23 mouse cellular contexts compared by ENCODE assay signal in genomic region chr5:124515789-124516188, GRCm38 (mm10).
"Had no signal": no experiment of that assay in that cellular context is flagged by ENCODE, and none has a peak within 500 bp of the region (broad histone marks: within the 10 kb centered on the region; RNA-seq: fewer than 3 reads in every experiment).

No protein-coding gene starts in this region.

- DNase-seq: kidney, adult 18-20 months; kidney, adult 9 months; kidney, postnatal 14 days; kidney, postnatal 4 days; layer of hippocampus, postnatal 36 days; liver; lung, adult 18-20 months; lung, postnatal 10 days; retina, postnatal 1 day; right cerebral cortex, postnatal 25 days; spleen, adult 18-20 months; thymus, postnatal 25 days had no signal

- ATAC-seq: intestine, embryonic 16.5 days; liver, embryonic 12.5 days; midbrain, embryonic 13.5 days had no signal

- H3K27ac ChIP-seq: limb, embryonic 10.5 days; limb, embryonic 13.5 days; liver, embryonic 12.5 days; liver, embryonic 15.5 days; lung, embryonic 15.5 days; midbrain, embryonic 10.5 days; midbrain, embryonic 13.5 days; neural tube, embryonic 12.5 days; neural tube, embryonic 15.5 days; stomach, embryonic 15.5 days had no signal

- H3K9ac ChIP-seq: limb, embryonic 13.5 days; liver, embryonic 12.5 days; liver, embryonic 15.5 days; lung, embryonic 15.5 days; midbrain, embryonic 13.5 days; neural tube, embryonic 12.5 days; neural tube, embryonic 15.5 days; stomach, embryonic 15.5 days had no signal

- H3K4me3 ChIP-seq: limb, embryonic 10.5 days; limb, embryonic 13.5 days; liver, embryonic 12.5 days; liver, embryonic 15.5 days; lung, embryonic 15.5 days; midbrain, embryonic 10.5 days; midbrain, embryonic 13.5 days; neural tube, embryonic 12.5 days; neural tube, embryonic 15.5 days; stomach, embryonic 15.5 days had no signal

- H3K36me3 ChIP-seq: liver, embryonic 15.5 days had no signal

- H3K9me3 ChIP-seq: limb, embryonic 10.5 days; liver, embryonic 12.5 days; liver, embryonic 15.5 days; lung, embryonic 15.5 days; midbrain, embryonic 10.5 days; midbrain, embryonic 13.5 days; neural tube, embryonic 12.5 days; neural tube, embryonic 15.5 days; stomach, embryonic 15.5 days had no signal

- H3K4me2 ChIP-seq: limb, embryonic 13.5 days; liver, embryonic 12.5 days; liver, embryonic 15.5 days; lung, embryonic 15.5 days; midbrain, embryonic 13.5 days; neural tube, embryonic 12.5 days; neural tube, embryonic 15.5 days; stomach, embryonic 15.5 days had no signal

- H3K27me3 ChIP-seq: limb, embryonic 13.5 days; liver, embryonic 12.5 days; liver, embryonic 15.5 days; lung, embryonic 15.5 days; midbrain, embryonic 13.5 days; neural tube, embryonic 12.5 days; neural tube, embryonic 15.5 days; stomach, embryonic 15.5 days had no signal

- H3K4me1 ChIP-seq: limb, embryonic 10.5 days; limb, embryonic 13.5 days; liver, embryonic 12.5 days; liver, embryonic 15.5 days; lung, embryonic 15.5 days; midbrain, embryonic 13.5 days; neural tube, embryonic 12.5 days; neural tube, embryonic 15.5 days; stomach, embryonic 15.5 days had no signal
